Mouse (Mus musculus) retina, adult 2 months (tissue): Measurements from ENCODE around the gene Olfr705.
"Not testable (repeated sequence)": the region's sequence is repeated elsewhere in the genome, so short reads cannot be mapped to it uniquely, and the experiment has no call there.

Experiments
- DNase-seq: peaks from one replicate; pipeline ENCODE4 v3.0.0-alpha.2; 2012; ENCODE audit warnings: low read depth, low spot score

The Olfr705 gene

GRCm38 (mm10) chr7:106876791-106877190, at the start of gene Olfr705:
TSS of gene Olfr705 (minus strand) at chr7:106876891.
- DNase-seq = no peak

- DNase-seq = not testable (repeated sequence)
Observed at GRCm38 (mm10) chr7:106920961-106921360, 44.3 kb upstream of the Olfr705 start.

GRCm38 (mm10) chr7:106907676-106908075, 31.0 kb upstream of the Olfr705 start, which contains the start of gene Olfr1532-ps1:
TSS of gene Olfr1532-ps1 (plus strand) at chr7:106908001.
- DNase-seq = no peak

GRCm38 (mm10) chr7:106901141-106901540, 24.4 kb upstream of the Olfr705 start, which contains the start of gene Olfr707:
TSS of gene Olfr707 (minus strand) at chr7:106901241.
- not testable (repeated sequence) for DNase-seq

- no peak for DNase-seq
Observed at GRCm38 (mm10) chr7:106888062-106888461, 11.4 kb upstream of the Olfr705 start, which contains the start of gene Olfr706. TSS of gene Olfr706 (minus strand) at chr7:106888162.

- DNase-seq = no peak
Observed at GRCm38 (mm10) chr7:106862885-106863284, 13.8 kb downstream of the Olfr705 start, which contains the start of gene Olfr704. TSS of gene Olfr704 (plus strand) at chr7:106863185.

- no peak for DNase-seq
Observed at GRCm38 (mm10) chr7:106843060-106843459, 33.6 kb downstream of the Olfr705 start, which contains the start of gene Olfr703. TSS of gene Olfr703 (plus strand) at chr7:106843360.

GRCm38 (mm10) chr7:106833793-106834192, 42.9 kb downstream of the Olfr705 start, which contains the start of gene Olfr702:
TSS of gene Olfr702 (minus strand) at chr7:106833893.
- no peak for DNase-seq
